Mouse (Mus musculus) lung, adult 2 months (tissue): Measurements from ENCODE around the gene Eno2. TPM values are rescaled to one million over a fixed set of nuclear protein-coding genes. Genes with fewer than 3 reads are reported as not detected.

ENCODE experiments used
- DNase-seq: peaks from one replicate; pipeline ENCODE4 v3.0.0; 2022
- H3K4me1 ChIP-seq: fragments of 200-500 bp; 2 replicates; pipeline ENCODE4 v1.6.1; 2011; ENCODE audit warnings: low read length; ENCODE audit not compliant: control insufficient read depth, insufficient read depth
- H3K4me3 ChIP-seq: fragments of 200-500 bp; replicated peaks from 2 replicates; pipeline ENCODE3; 2011; ENCODE audit warnings: low read depth, mild to moderate bottlenecking, control low read depth, low read length; ENCODE audit errors: extremely low read depth
- CTCF ChIP-seq: fragments of 200-500 bp; IDR thresholded peaks from 2 replicates; pipeline ENCODE4 v1.5.1; 2011; ENCODE audit warnings: mild to moderate bottlenecking, low read length, control low read depth; ENCODE audit not compliant: insufficient read depth
- POLR2A ChIP-seq: fragments of 200-500 bp; IDR thresholded peaks from 2 replicates; pipeline ENCODE4 v1.6.1; 2011; ENCODE audit warnings: low read depth, mild to moderate bottlenecking, control low read depth, low read length, borderline replicate concordance; ENCODE audit errors: extremely low read depth
- WGBS: fragments of 180-500 bp; shearing (Covaris S2); methylation state at CpG from one replicate; pipeline ENCODE4 v1.1.7; 2018; 5-methylcytosine and 5-hydroxymethylcytosine counted together
- polyA plus RNA-seq: library from polyadenylated mRNA; depleted of rRNA; stranded (reverse); fragments of >200 nt; gene quantifications from 2 replicates; pipeline ENCODE4 v1.2.3, GENCODE M21; 2012

The Eno2 gene
- polyA plus RNA-seq, 1 experiment = 3.3 TPM

GRCm38 (mm10) chr6:124790121-124790520 lies 20.6 kb upstream of the Eno2 start:
- WGBS = 51% methylated on average over 4 of the region's 4 CpGs
- TF ChIP-seq POLR2A (no peak), CTCF (no peak)
- DNase-seq = no peak
- H3K4me1 ChIP-seq = no peaks in the 10 kb centered on the region
- H3K4me3 ChIP-seq = no peak overlapping the region

GRCm38 (mm10) chr6:124789519-124789918 lies 20.0 kb upstream of the Eno2 start:
- DNase-seq = no peak
- TF ChIP-seq POLR2A (no peak), CTCF (no peak)
- Histone ChIP-seq H3K4me1 (no peaks in the 10 kb centered on the region), H3K4me3 (no peak overlapping the region)
- 74% methylated on average over 4 of the region's 4 CpGs for WGBS

GRCm38 (mm10) chr6:124787722-124788121 lies 18.2 kb upstream of the Eno2 start:
- TF ChIP-seq CTCF = no peak
- no peak for TF ChIP-seq POLR2A
- 53% methylated on average over 10 of the region's 10 CpGs for WGBS
- no peak overlapping the region for H3K4me3 ChIP-seq
- H3K4me1 ChIP-seq = no peaks in the 10 kb centered on the region
- no peak for DNase-seq

- no peak for DNase-seq
- 46% methylated on average over 8 of the region's 8 CpGs for WGBS
- no peaks in the 10 kb centered on the region for H3K4me1 ChIP-seq
- no peak overlapping the region for H3K4me3 ChIP-seq
- TF ChIP-seq CTCF = no peak
Measured at GRCm38 (mm10) chr6:124786756-124787420, 17.4 kb upstream of the Eno2 start.

- TF ChIP-seq POLR2A (no peak), CTCF (no peak)
- DNase-seq = peak; percentile 24
- H3K4me3 ChIP-seq = no peak overlapping the region
- WGBS = 16% methylated on average over 6 of the region's 6 CpGs
- H3K4me1 ChIP-seq = peaks cover 3% of the 10 kb centered on the region; the same call in 1 of the 2 replicates
Measured at GRCm38 (mm10) chr6:124782436-124782835, 13.0 kb upstream of the Eno2 start.

GRCm38 (mm10) chr6:124780917-124781316 lies 11.4 kb upstream of the Eno2 start:
- Histone ChIP-seq H3K4me1 (peaks cover 3% of the 10 kb centered on the region; the same call in 1 of the 2 replicates), H3K4me3 (no peak overlapping the region)
- DNase-seq = no peak
- 84% methylated on average over 7 of the region's 7 CpGs for WGBS
- TF ChIP-seq CTCF (no peak), POLR2A (no peak)

- DNase-seq = no peak
- WGBS = 14% methylated on average over 10 of the region's 10 CpGs
Measured at GRCm38 (mm10) chr6:124779984-124780416, 10.5 kb upstream of the Eno2 start.

GRCm38 (mm10) chr6:124779222-124779983 lies 9.9 kb upstream of the Eno2 start, which contains the start of gene Lrrc23:
Gene Lrrc23 (minus strand): TSS chr6:124779727.
- DNase-seq = peak; percentile 51
- peak within 1 kb of the TSS; percentile 69 for H3K4me3 ChIP-seq
- TF ChIP-seq CTCF (no peak), POLR2A (no peak)
- 1% methylated on average over 23 of the region's 23 CpGs for WGBS
- H3K4me1 ChIP-seq = peaks cover 3% of the 10 kb centered on the region; the same call in 1 of the 2 replicates

More at GRCm38 (mm10) chr6:124779984-124780416, 10.5 kb upstream of the Eno2 start:
- Histone ChIP-seq H3K4me3 (peak overlapping the region; percentile 52), H3K4me1 (peaks cover 3% of the 10 kb centered on the region; the same call in 1 of the 2 replicates)
- TF ChIP-seq CTCF (no peak), POLR2A (no peak)

GRCm38 (mm10) chr6:124770511-124770910 lies 1.0 kb upstream of the Eno2 start:
- no peak overlapping the region for H3K4me3 ChIP-seq
- WGBS = 84% methylated on average over 15 of the region's 15 CpGs
- H3K4me1 ChIP-seq = no peaks in the 10 kb centered on the region
- no peak for DNase-seq
- no peak for TF ChIP-seq CTCF
- no peak for TF ChIP-seq POLR2A

GRCm38 (mm10) chr6:124770013-124770412 lies 540 bp upstream of the Eno2 start:
- no peak for DNase-seq
- Histone ChIP-seq H3K4me3 (no peak overlapping the region), H3K4me1 (no peaks in the 10 kb centered on the region)
- whole genome bisulfite sequencing = 56% methylated on average over 7 of the region's 7 CpGs
- TF ChIP-seq POLR2A = no peak
- no peak for TF ChIP-seq CTCF
